Mouse (Mus musculus): Measurements from ENCODE around the gene Eif4e1b. TPM values are rescaled to one million over a fixed set of nuclear protein-coding genes. Genes with fewer than 3 reads are reported as not detected.

Eif4e1b gene
- not detected for total RNA-seq (2021)

- DNase-seq (ENCODE audit: extremely low spot score in 1 of 2, low spot score in 1 of 2), result no peak
Observed at GRCm38 (mm10) chr13:54783698-54784097, at the start of gene Eif4e1b. TSS of gene Eif4e1b (plus strand) at chr13:54783998.

- no peak for DNase-seq (ENCODE audit: extremely low spot score in 1 of 2, low spot score in 1 of 2)
Observed at GRCm38 (mm10) chr13:54736931-54737330, 46.9 kb upstream of the Eif4e1b start.

GRCm38 (mm10) chr13:54737488-54738212 is 46.1 kb upstream of the Eif4e1b start:
- DNase-seq (ENCODE audit: extremely low spot score in 1 of 2, low spot score in 1 of 2), result no peak

GRCm38 (mm10) chr13:54738213-54738601 is 45.6 kb upstream of the Eif4e1b start:
- DNase-seq (ENCODE audit: extremely low spot score in 1 of 2, low spot score in 1 of 2), result no peak

GRCm38 (mm10) chr13:54746110-54746509 is 37.7 kb upstream of the Eif4e1b start:
- DNase-seq (ENCODE audit: extremely low spot score in 1 of 2, low spot score in 1 of 2), result no peak

- DNase-seq (ENCODE audit: extremely low spot score in 1 of 2, low spot score in 1 of 2), result no peak
Observed at GRCm38 (mm10) chr13:54746896-54747295, 36.9 kb upstream of the Eif4e1b start.

GRCm38 (mm10) chr13:54748190-54748589 is 35.6 kb upstream of the Eif4e1b start:
- no peak for DNase-seq (ENCODE audit: extremely low spot score in 1 of 2, low spot score in 1 of 2)

- DNase-seq (ENCODE audit: extremely low spot score in 1 of 2, low spot score in 1 of 2), result no peak
Observed at GRCm38 (mm10) chr13:54748721-54749060, 35.1 kb upstream of the Eif4e1b start.

- peak; percentile 66 to 67 for DNase-seq (ENCODE audit: extremely low spot score in 1 of 2, low spot score in 1 of 2)
Observed at GRCm38 (mm10) chr13:54749061-54749863, 34.5 kb upstream of the Eif4e1b start.

GRCm38 (mm10) chr13:54749864-54750411 is 33.9 kb upstream of the Eif4e1b start, which contains the start of gene Gprin1:
TSS of gene Gprin1 (minus strand) at chr13:54749874.
- DNase-seq (ENCODE audit: extremely low spot score in 1 of 2, low spot score in 1 of 2), result no peak

- no peak for DNase-seq (ENCODE audit: extremely low spot score in 1 of 2, low spot score in 1 of 2)
Observed at GRCm38 (mm10) chr13:54750699-54751098, 33.1 kb upstream of the Eif4e1b start.

- DNase-seq (ENCODE audit: extremely low spot score in 1 of 2, low spot score in 1 of 2), result peak; percentile 69 to 81
Observed at GRCm38 (mm10) chr13:54752656-54753055, 31.1 kb upstream of the Eif4e1b start.

GRCm38 (mm10) chr13:54753733-54754132 is 30.1 kb upstream of the Eif4e1b start:
- DNase-seq (ENCODE audit: extremely low spot score in 1 of 2, low spot score in 1 of 2), result no peak

GRCm38 (mm10) chr13:54754169-54755080 is 29.4 kb upstream of the Eif4e1b start:
- peak in 1 of 2 experiments; percentile 9 for DNase-seq (ENCODE audit: extremely low spot score in 1 of 2, low spot score in 1 of 2)

- peak in 1 of 2 experiments; percentile 31 for DNase-seq (ENCODE audit: extremely low spot score in 1 of 2, low spot score in 1 of 2)
Observed at GRCm38 (mm10) chr13:54755201-54755830, 28.5 kb upstream of the Eif4e1b start.

- DNase-seq (ENCODE audit: extremely low spot score in 1 of 2, low spot score in 1 of 2), result peak in 1 of 2 experiments; percentile 15
Observed at GRCm38 (mm10) chr13:54756156-54756712, 27.6 kb upstream of the Eif4e1b start.

- peak in 1 of 2 experiments; percentile 17 for DNase-seq (ENCODE audit: extremely low spot score in 1 of 2, low spot score in 1 of 2)
Observed at GRCm38 (mm10) chr13:54757093-54757830, 26.5 kb upstream of the Eif4e1b start.

- peak; percentile 82 to 88 for DNase-seq (ENCODE audit: extremely low spot score in 1 of 2, low spot score in 1 of 2)
Observed at GRCm38 (mm10) chr13:54758045-54758755, 25.6 kb upstream of the Eif4e1b start.
